Mouse (Mus musculus): ENCODE results near the gene Mtg1. TPM values are rescaled to one million over a fixed set of nuclear protein-coding genes. Genes with fewer than 3 reads are reported as not detected.
A peak's percentile ranks its signal among the peaks of the same experiment; 100 is the strongest.

Gene Mtg1
- polyA plus RNA-seq (2011; ENCODE audit: insufficient read depth, insufficient read length, low replicate concordance, missing spikeins) = 16.8 and 20.2 TPM in 2 replicates

GRCm38 (mm10) chr7:140137135-140138020 is at the start of gene Mtg1:
Gene Mtg1, plus strand, starts transcription at chr7:140137564.
- 3% methylated on average over 39 of the region's 39 CpGs for WGBS
- TF ChIP-seq POLR2A (IDR thresholded peaks at IDR 0.05; ENCODE audit: borderline replicate concordance, control insufficient read depth, low read depth, low read length) (peak; percentile 89; the same call in 1 of the 2 replicates), CTCF (IDR thresholded peaks at IDR 0.05; ENCODE audit: control insufficient read depth, insufficient read depth, low read length) (no peak)
- peaks cover 3% of the 10 kb centered on the region; the same call in 1 of the 2 replicates for H3K4me1 ChIP-seq (ENCODE audit: control insufficient read depth, insufficient read depth, low read length)
- peak within 1 kb of the TSS; percentile 77 for H3K4me3 ChIP-seq (replicated peaks; ENCODE audit: control insufficient read depth, low read depth, low read length)
- peak within 1 kb of the TSS; percentile 62 for H3K27ac ChIP-seq (ENCODE audit: control insufficient read depth, insufficient read depth, low read depth, low read length, poor library complexity)

- WGBS = 79% methylated on average over 10 of the region's 10 CpGs
- Histone ChIP-seq H3K4me1 (ENCODE audit: control insufficient read depth, insufficient read depth, low read length) (no peaks in the 10 kb centered on the region), H3K4me3 (replicated peaks; ENCODE audit: control insufficient read depth, low read depth, low read length) (no peak overlapping the region), H3K27ac (ENCODE audit: control insufficient read depth, insufficient read depth, low read depth, low read length, poor library complexity) (no peak overlapping the region)
- TF ChIP-seq CTCF (IDR thresholded peaks at IDR 0.05; ENCODE audit: control insufficient read depth, insufficient read depth, low read length) (no peak), POLR2A (IDR thresholded peaks at IDR 0.05; ENCODE audit: borderline replicate concordance, control insufficient read depth, low read depth, low read length) (no peak)
These were observed 46.8 kb upstream of the Mtg1 start for GRCm38 (mm10) chr7:140090601-140091000.

GRCm38 (mm10) chr7:140092924-140093528 is 44.3 kb upstream of the Mtg1 start, which contains the start of gene Prap1:
Gene Prap1, plus strand, starts transcription at chr7:140093395.
- Histone ChIP-seq H3K4me3 (replicated peaks; ENCODE audit: control insufficient read depth, low read depth, low read length) (no peak within 1 kb of the TSS), H3K4me1 (ENCODE audit: control insufficient read depth, insufficient read depth, low read length) (no peaks in the 10 kb centered on the region), H3K27ac (ENCODE audit: control insufficient read depth, insufficient read depth, low read depth, low read length, poor library complexity) (no peak within 1 kb of the TSS)
- 68% methylated on average over 5 of the region's 5 CpGs for WGBS
- TF ChIP-seq POLR2A (IDR thresholded peaks at IDR 0.05; ENCODE audit: borderline replicate concordance, control insufficient read depth, low read depth, low read length) = no peak
- TF ChIP-seq CTCF (IDR thresholded peaks at IDR 0.05; ENCODE audit: control insufficient read depth, insufficient read depth, low read length) = no peak

GRCm38 (mm10) chr7:140094954-140095353 is 42.4 kb upstream of the Mtg1 start:
- no peak for TF ChIP-seq CTCF (IDR thresholded peaks at IDR 0.05; ENCODE audit: control insufficient read depth, insufficient read depth, low read length)
- TF ChIP-seq POLR2A (IDR thresholded peaks at IDR 0.05; ENCODE audit: borderline replicate concordance, control insufficient read depth, low read depth, low read length) = no peak
- H3K4me1 ChIP-seq (ENCODE audit: control insufficient read depth, insufficient read depth, low read length) = no peaks in the 10 kb centered on the region
- no peak overlapping the region for H3K27ac ChIP-seq (ENCODE audit: control insufficient read depth, insufficient read depth, low read depth, low read length, poor library complexity)
- WGBS = 61% methylated on average over 5 of the region's 5 CpGs
- H3K4me3 ChIP-seq (replicated peaks; ENCODE audit: control insufficient read depth, low read depth, low read length) = no peak overlapping the region

- Histone ChIP-seq H3K4me3 (replicated peaks; ENCODE audit: control insufficient read depth, low read depth, low read length) (no peak overlapping the region), H3K4me1 (ENCODE audit: control insufficient read depth, insufficient read depth, low read length) (no peaks in the 10 kb centered on the region), H3K27ac (ENCODE audit: control insufficient read depth, insufficient read depth, low read depth, low read length, poor library complexity) (no peak overlapping the region)
- no peak for TF ChIP-seq POLR2A (IDR thresholded peaks at IDR 0.05; ENCODE audit: borderline replicate concordance, control insufficient read depth, low read depth, low read length)
- TF ChIP-seq CTCF (IDR thresholded peaks at IDR 0.05; ENCODE audit: control insufficient read depth, insufficient read depth, low read length) = no peak
- WGBS = 42% methylated on average over 1 of the region's 1 CpGs
These were observed 41.8 kb upstream of the Mtg1 start for GRCm38 (mm10) chr7:140095556-140095955.

- no peaks in the 10 kb centered on the region for H3K4me1 ChIP-seq (ENCODE audit: control insufficient read depth, insufficient read depth, low read length)
These were observed 41.3 kb upstream of the Mtg1 start for GRCm38 (mm10) chr7:140096055-140096454.

GRCm38 (mm10) chr7:140098466-140098865 is 38.9 kb upstream of the Mtg1 start:
- 43% methylated on average over 1 of the region's 1 CpGs for WGBS
- no peak overlapping the region for H3K4me3 ChIP-seq (replicated peaks; ENCODE audit: control insufficient read depth, low read depth, low read length)
- no peak overlapping the region for H3K27ac ChIP-seq (ENCODE audit: control insufficient read depth, insufficient read depth, low read depth, low read length, poor library complexity)
- peaks cover 2% of the 10 kb centered on the region for H3K4me1 ChIP-seq (ENCODE audit: control insufficient read depth, insufficient read depth, low read length)
- no peak for TF ChIP-seq CTCF (IDR thresholded peaks at IDR 0.05; ENCODE audit: control insufficient read depth, insufficient read depth, low read length)
- TF ChIP-seq POLR2A (IDR thresholded peaks at IDR 0.05; ENCODE audit: borderline replicate concordance, control insufficient read depth, low read depth, low read length) = no peak

More at GRCm38 (mm10) chr7:140096055-140096454, 41.3 kb upstream of the Mtg1 start:
- TF ChIP-seq CTCF (IDR thresholded peaks at IDR 0.05; ENCODE audit: control insufficient read depth, insufficient read depth, low read length) = no peak
- no peak for TF ChIP-seq POLR2A (IDR thresholded peaks at IDR 0.05; ENCODE audit: borderline replicate concordance, control insufficient read depth, low read depth, low read length)
- Histone ChIP-seq H3K27ac (ENCODE audit: control insufficient read depth, insufficient read depth, low read depth, low read length, poor library complexity) (no peak overlapping the region), H3K4me3 (replicated peaks; ENCODE audit: control insufficient read depth, low read depth, low read length) (no peak overlapping the region)

- Histone ChIP-seq H3K27ac (ENCODE audit: control insufficient read depth, insufficient read depth, low read depth, low read length, poor library complexity) (no peak overlapping the region), H3K4me1 (ENCODE audit: control insufficient read depth, insufficient read depth, low read length) (peaks cover 2% of the 10 kb centered on the region), H3K4me3 (replicated peaks; ENCODE audit: control insufficient read depth, low read depth, low read length) (no peak overlapping the region)
- 86% methylated on average over 10 of the region's 10 CpGs for WGBS
- TF ChIP-seq CTCF (IDR thresholded peaks at IDR 0.05; ENCODE audit: control insufficient read depth, insufficient read depth, low read length) = no peak
- no peak for TF ChIP-seq POLR2A (IDR thresholded peaks at IDR 0.05; ENCODE audit: borderline replicate concordance, control insufficient read depth, low read depth, low read length)
These were observed 35.9 kb upstream of the Mtg1 start for GRCm38 (mm10) chr7:140101498-140101897.
